Comparison of ENCODE assay signal across 16 mouse cellular contexts in the genomic region with DNA sequence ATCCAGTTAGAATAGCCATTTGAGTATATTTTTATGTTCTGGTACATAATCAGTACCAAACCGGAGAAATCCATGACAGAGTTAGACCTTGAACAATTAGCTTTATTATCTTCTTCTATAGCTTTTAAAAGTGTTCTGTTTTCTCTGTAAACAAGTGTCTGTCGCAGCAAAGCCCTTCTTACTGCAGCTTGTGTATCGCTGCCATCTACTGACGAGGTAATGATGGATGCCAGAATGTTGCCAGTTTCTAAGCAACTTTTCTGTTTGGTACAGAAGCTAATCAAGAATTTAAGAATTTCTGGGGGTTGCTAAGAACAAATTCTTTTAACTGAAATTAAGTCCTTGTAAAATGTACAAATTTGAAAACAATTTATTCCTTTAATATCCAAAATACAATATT. TPM values are rescaled to one million over a fixed set of nuclear protein-coding genes. Genes with fewer than 3 reads are reported as not detected.
DNase-seq lines count a peak whose midpoint lies in the region; ATAC-seq and TF ChIP-seq lines count a peak whose summit lies in the region.
"Had no signal": no experiment of that assay in that cellular context is flagged by ENCODE, and none has a peak within 500 bp of the region (broad histone marks: within the 10 kb centered on the region; RNA-seq: fewer than 3 reads in every experiment).

No protein-coding gene starts in this region.

- ATAC-seq in intestine, postnatal 0 days = no peak
- ATAC-seq in intestine, embryonic 15.5 days = no peak
- no peak for ATAC-seq in megakaryocyte, adult 5-6 weeks (ENCODE audit: poor library complexity, severe bottlenecking)

- H3K27me3 ChIP-seq in intestine, postnatal 0 days (replicated peaks; ENCODE audit: control insufficient read depth, insufficient read depth, low read length) = no peaks in the 10 kb centered on the region
- H3K27me3 ChIP-seq in intestine, embryonic 15.5 days (replicated peaks) = no peaks in the 10 kb centered on the region
- H3K27me3 ChIP-seq: hindbrain, embryonic 12.5 days had no signal

- no peak overlapping the region for H3K4me2 ChIP-seq in intestine, postnatal 0 days (replicated peaks; ENCODE audit: low read depth)
- no peak overlapping the region for H3K4me2 ChIP-seq in intestine, embryonic 15.5 days (replicated peaks)
- H3K4me2 ChIP-seq: hindbrain, embryonic 12.5 days had no signal

- H3K4me3 ChIP-seq in intestine, postnatal 0 days (ENCODE audit: low read depth, low read length) = no peak overlapping the region
- H3K4me3 ChIP-seq in intestine, embryonic 15.5 days (replicated peaks) = no peak overlapping the region
- H3K4me3 ChIP-seq: erythroblast, embryonic 14.5 days; hindbrain, embryonic 12.5 days had no signal

- no peak overlapping the region for H3K27ac ChIP-seq in intestine, postnatal 0 days (ENCODE audit: low read depth, low read length)
- no peak overlapping the region for H3K27ac ChIP-seq in intestine, embryonic 15.5 days
- H3K27ac ChIP-seq: hindbrain, embryonic 12.5 days had no signal

- no peak overlapping the region for H3K9ac ChIP-seq in intestine, postnatal 0 days (ENCODE audit: low read depth, low read length)
- no peak overlapping the region for H3K9ac ChIP-seq in intestine, embryonic 15.5 days
- H3K9ac ChIP-seq: hindbrain, embryonic 12.5 days had no signal

- WGBS in intestine, postnatal 0 days = 47% methylated on average over 4 of the region's 4 CpGs
- 58% methylated on average over 4 of the region's 4 CpGs for WGBS in intestine, embryonic 15.5 days

- peak; percentile 39 for DNase-seq in embryo, embryonic 10 days (ENCODE audit: low spot score)
- no peak for DNase-seq in embryo, embryonic 9.5 days (ENCODE audit: extremely low spot score)
- peak; percentile 51 for DNase-seq in 3T3-L1 (ENCODE audit: low read depth, low spot score)
- DNase-seq in brain, adult 2 months (ENCODE audit: low read depth, low spot score) = peak; percentile 9
- no peak for DNase-seq in adrenal gland, adult 8-10 months
- DNase-seq: B cell, adult 2 months; cerebellum, postnatal 36 days; kidney, postnatal 14 days; layer of hippocampus, postnatal 36 days; lung, adult 2 months; thymus, adult 18-20 months had no signal

- TF ChIP-seq CTCF in intestine, postnatal 0 days (IDR thresholded peaks at IDR 0.05; ENCODE audit: low read depth) = peak; percentile 69

- H3K4me1 ChIP-seq in intestine, postnatal 0 days (replicated peaks; ENCODE audit: control insufficient read depth, insufficient read depth, low read length) = no peaks in the 10 kb centered on the region
- H3K4me1 ChIP-seq in intestine, embryonic 15.5 days (replicated peaks) = no peaks in the 10 kb centered on the region
- H3K4me1 ChIP-seq: hindbrain, embryonic 12.5 days had no signal

- no peaks in the 10 kb centered on the region for H3K9me3 ChIP-seq in intestine, postnatal 0 days (ENCODE audit: control insufficient read depth)
- no peaks in the 10 kb centered on the region for H3K9me3 ChIP-seq in intestine, embryonic 15.5 days
- H3K9me3 ChIP-seq: hindbrain, embryonic 12.5 days had no signal

- H3K36me3 ChIP-seq in intestine, postnatal 0 days (ENCODE audit: control insufficient read depth, insufficient read depth) = no peaks in the 10 kb centered on the region
- no peaks in the 10 kb centered on the region for H3K36me3 ChIP-seq in intestine, embryonic 15.5 days

RNA-seq across cellular contexts. Expression of a gene that starts 6.8 kb away (rescaled TPM):
- polyA plus RNA-seq in intestine, postnatal 0 days (2015; fragmentation: Nextera tagmentation; extraction: Ambion mirVana) = 35.3 and 38.5 TPM in 2 replicates
- polyA plus RNA-seq in intestine, embryonic 15.5 days (2015; fragmentation: Nextera tagmentation; extraction: Ambion mirVana) = 31.7 and 35.8 TPM in 2 replicates
- total RNA-seq in megakaryocyte, adult 5-6 weeks (2015) = 25.7 and 33.5 TPM in 2 replicates
- 15.1 and 16.1 TPM in 2 replicates for total RNA-seq in megakaryocyte, adult 5-6 weeks (2017)
- 10 to 100 TPM; 11.5 to 15.7 (median 14.0) TPM for total RNA-seq in adrenal gland, adult 8-10 months (2022)

RNA-seq across cellular contexts. Expression of a gene that starts 49.3 kb away (rescaled TPM):
- 2.5 and 2.6 TPM in 2 replicates for polyA plus RNA-seq in intestine, postnatal 0 days (2015; fragmentation: Nextera tagmentation; extraction: Ambion mirVana)
- polyA plus RNA-seq in intestine, embryonic 15.5 days (2015; fragmentation: Nextera tagmentation; extraction: Ambion mirVana) = 9.9 and 11.6 TPM in 2 replicates
- 1.1 and 1.4 TPM in 2 replicates for total RNA-seq in megakaryocyte, adult 5-6 weeks (2015)
- total RNA-seq in megakaryocyte, adult 5-6 weeks (2017) = 0.44 and 1.2 TPM in 2 replicates
- total RNA-seq in adrenal gland, adult 8-10 months (2022) = 10 to 100 TPM; 15.6 to 30.8 (median 23.5) TPM

Comparison
In these comparisons a context has a peak if more than half of its experiments do, and no peak if none do; other contexts are left out.
1. DNase-seq: peak in embryo, embryonic 10 days (single experiment), 3T3-L1 (single experiment) and brain, adult 2 months (single experiment); none in embryo, embryonic 9.5 days (single experiment) and adrenal gland, adult 8-10 months (single experiment).
2. RNA of a gene that starts 49.3 kb away (total RNA-seq): 15.6 to 30.8 TPM in adrenal gland, adult 8-10 months; 0.44 to 1.4 TPM in megakaryocyte, adult 5-6 weeks; every median in the first group is over 4 times any median in the second.